Mouse (Mus musculus) stomach, postnatal 0 days (tissue): ENCODE measurements around the gene Cep95. TPM values are rescaled to one million over a fixed set of nuclear protein-coding genes. Genes with fewer than 3 reads are reported as not detected.

Source experiments
- ATAC-seq: fragments of 200-750 bp; cut with Nextera tagmentation; 2 replicates; pipeline ENCODE4 v1.8.0; 2017; ENCODE audit not compliant: low FRiP score, low TSS enrichment
- DNase-seq: peaks from one replicate; pipeline ENCODE4 v3.0.0-alpha.2; 2016; ENCODE audit warnings: low spot score
- H3K27ac ChIP-seq: fragments of 300-500 bp; sonication (generic); replicated peaks from 2 replicates; pipeline ENCODE4 v1.5.1; 2014; ENCODE audit warnings: mild to moderate bottlenecking, control low read depth
- H3K27me3 ChIP-seq: fragments of 300-500 bp; sonication (generic); 2 replicates; pipeline ENCODE4 v1.6.1; 2014; ENCODE audit warnings: low read length; ENCODE audit not compliant: control insufficient read depth, insufficient read depth
- H3K36me3 ChIP-seq: fragments of 300-500 bp; sonication (generic); 2 replicates; pipeline ENCODE4 v1.6.1; 2014; ENCODE audit warnings: low read length, mixed read lengths; ENCODE audit not compliant: control insufficient read depth, insufficient read depth
- H3K4me1 ChIP-seq: fragments of 300-500 bp; sonication (generic); replicated peaks from 2 replicates; pipeline ENCODE4 v1.6.1; 2014; ENCODE audit warnings: antibody characterized with exemption; ENCODE audit not compliant: control insufficient read depth, insufficient read depth
- H3K4me2 ChIP-seq: fragments of 300-500 bp; sonication (generic); replicated peaks from 2 replicates; pipeline ENCODE4 v1.6.1; 2014; ENCODE audit warnings: low read depth, mild to moderate bottlenecking, control low read depth, moderate library complexity
- H3K4me3 ChIP-seq: fragments of 300-500 bp; sonication (generic); 2 replicates; pipeline ENCODE4 v1.5.1; 2014; ENCODE audit warnings: low read depth, low read length, control low read depth
- H3K9ac ChIP-seq: fragments of 300-500 bp; sonication (generic); 2 replicates; pipeline ENCODE4 v1.6.1; 2014; ENCODE audit warnings: mild to moderate bottlenecking, low read length, control low read depth, mixed read lengths
- H3K9me3 ChIP-seq: fragments of 300-500 bp; sonication (generic); 2 replicates; pipeline ENCODE4 v1.6.1; 2016; ENCODE audit warnings: low read length; ENCODE audit not compliant: control insufficient read depth
- CTCF ChIP-seq: IDR thresholded peaks from 2 replicates; pipeline ENCODE4 v1.5.1; 2016; ENCODE audit warnings: antibody characterized with exemption, low read depth, mild to moderate bottlenecking, moderate library complexity
- EP300 ChIP-seq: optimal IDR thresholded peaks from 2 replicates; pipeline ENCODE3; 2016; ENCODE audit warnings: antibody characterized with exemption
- WGBS: fragments of 180-500 bp; shearing (Covaris S2); extraction: QIAGEN DNeasy Blood & Tissue Kit; methylation state at CpG from one replicate; pipeline ENCODE4 v1.1.7; 2014; 5-methylcytosine and 5-hydroxymethylcytosine counted together
- polyA plus RNA-seq: library from polyadenylated mRNA; unstranded; fragments of >200 nt; fragmentation: Nextera tagmentation; extraction: Ambion mirVana; gene quantifications from 2 replicates; pipeline ENCODE4 v1.2.1, GENCODE M21; 2015

Gene Cep95
- polyA plus RNA-seq, 1 experiment from 2014 or later: 4.9 TPM

DNA sequence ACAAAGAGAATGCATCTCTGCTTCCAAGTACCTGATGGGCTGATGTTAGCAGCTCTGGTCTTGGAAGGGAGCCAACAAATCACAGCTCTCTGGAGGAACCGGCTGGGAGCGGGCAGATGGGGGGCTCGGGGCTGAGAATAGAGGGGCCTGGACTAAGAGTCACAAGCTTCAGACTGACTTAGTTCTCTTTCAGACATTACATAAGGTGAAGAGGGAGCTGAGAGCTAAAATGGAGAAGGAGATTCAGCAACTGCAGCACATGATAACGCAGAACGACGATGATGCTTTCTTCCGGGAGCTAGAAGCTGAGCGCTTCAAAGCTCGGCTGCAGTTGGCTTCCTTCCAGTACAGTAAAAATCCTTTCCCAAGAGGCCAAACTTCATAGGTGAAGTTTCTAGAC lies 29.3 kb downstream of the Cep95 start:
- H3K27me3 ChIP-seq: no peaks in the 10 kb centered on the region
- H3K9ac ChIP-seq: no peak overlapping the region
- no peak overlapping the region for H3K4me2 ChIP-seq
- H3K4me1 ChIP-seq: no peaks in the 10 kb centered on the region
- ATAC-seq (no peak), DNase-seq (no peak)
- no peak overlapping the region for H3K27ac ChIP-seq
- H3K4me3 ChIP-seq: no peak overlapping the region
- 47% methylated on average over 9 of the region's 9 CpGs for WGBS
- TF ChIP-seq CTCF (no peak), EP300 (no peak)
- H3K9me3 ChIP-seq: no peaks in the 10 kb centered on the region
- peaks cover 10% of the 10 kb centered on the region for H3K36me3 ChIP-seq

GRCm38 (mm10) chr11:106819595-106819994 lies 30.5 kb downstream of the Cep95 start:
- no peak for DNase-seq
- WGBS: 88% methylated on average over 9 of the region's 9 CpGs
- Histone ChIP-seq H3K4me1 (no peaks in the 10 kb centered on the region), H3K4me2 (no peak overlapping the region), H3K27ac (no peak overlapping the region), H3K4me3 (no peak overlapping the region), H3K9ac (no peak overlapping the region), H3K27me3 (no peaks in the 10 kb centered on the region), H3K9me3 (no peaks in the 10 kb centered on the region), H3K36me3 (peaks cover 13% of the 10 kb centered on the region)
- TF ChIP-seq CTCF: no peak
- no peak for TF ChIP-seq EP300
- no peak for ATAC-seq

- ATAC-seq: no peak
Measured at GRCm38 (mm10) chr11:106820252-106820651, 31.2 kb downstream of the Cep95 start.

GRCm38 (mm10) chr11:106820972-106821371 lies 31.9 kb downstream of the Cep95 start:
- H3K9me3 ChIP-seq: no peaks in the 10 kb centered on the region
- H3K27ac ChIP-seq: no peak overlapping the region
- no peak overlapping the region for H3K4me3 ChIP-seq
- no peak for TF ChIP-seq CTCF
- no peak for TF ChIP-seq EP300
- no peak overlapping the region for H3K9ac ChIP-seq
- no peaks in the 10 kb centered on the region for H3K4me1 ChIP-seq
- 28% methylated on average over 4 of the region's 4 CpGs for WGBS
- H3K36me3 ChIP-seq: peaks cover 13% of the 10 kb centered on the region
- no peak overlapping the region for H3K4me2 ChIP-seq
- ATAC-seq (no peak), DNase-seq (no peak)
- H3K27me3 ChIP-seq: no peaks in the 10 kb centered on the region

More at GRCm38 (mm10) chr11:106820252-106820651, 31.2 kb downstream of the Cep95 start:
- no peaks in the 10 kb centered on the region for H3K27me3 ChIP-seq
- no peak overlapping the region for H3K4me3 ChIP-seq
- no peaks in the 10 kb centered on the region for H3K9me3 ChIP-seq
- DNase-seq: no peak
- 77% methylated on average over 6 of the region's 6 CpGs for WGBS
- no peak overlapping the region for H3K9ac ChIP-seq
- TF ChIP-seq CTCF (no peak), EP300 (no peak)
- no peaks in the 10 kb centered on the region for H3K4me1 ChIP-seq
- peaks cover 13% of the 10 kb centered on the region for H3K36me3 ChIP-seq
- H3K27ac ChIP-seq: no peak overlapping the region; the same call in 1 of the 2 replicates
- H3K4me2 ChIP-seq: no peak overlapping the region

DNA sequence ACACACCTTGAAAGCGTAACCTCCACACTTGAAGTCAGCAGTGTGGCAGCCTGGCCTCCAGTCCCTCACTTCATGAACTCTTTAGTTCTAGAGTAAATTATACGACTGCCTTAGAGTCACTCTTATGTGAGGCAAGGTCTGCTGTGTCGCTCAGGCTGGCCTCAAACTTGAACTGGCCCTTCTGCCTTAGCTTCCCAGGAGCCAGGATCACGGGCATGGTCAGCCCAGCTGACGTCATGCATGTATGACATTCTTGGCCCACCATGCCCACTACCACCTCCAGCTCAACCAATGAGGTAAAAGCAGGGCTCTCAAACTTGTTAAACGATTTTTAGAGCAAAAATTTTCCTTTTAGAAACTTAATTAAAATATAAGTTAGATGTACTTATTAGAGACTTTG lies 32.3 kb downstream of the Cep95 start:
- Histone ChIP-seq H3K9ac (no peak overlapping the region), H3K4me1 (no peaks in the 10 kb centered on the region), H3K4me3 (no peak overlapping the region), H3K27ac (no peak overlapping the region; the same call in 1 of the 2 replicates), H3K4me2 (no peak overlapping the region), H3K36me3 (peaks cover 13% of the 10 kb centered on the region), H3K27me3 (no peaks in the 10 kb centered on the region), H3K9me3 (no peaks in the 10 kb centered on the region)
- TF ChIP-seq CTCF: no peak
- no peak for TF ChIP-seq EP300
- 75% methylated on average over 6 of the region's 6 CpGs for WGBS
- DNase-seq: no peak
- no peak for ATAC-seq

- Histone ChIP-seq H3K9me3 (no peaks in the 10 kb centered on the region), H3K36me3 (peaks cover 13% of the 10 kb centered on the region), H3K9ac (no peak overlapping the region), H3K27ac (no peak overlapping the region), H3K27me3 (no peaks in the 10 kb centered on the region), H3K4me3 (no peak overlapping the region), H3K4me2 (no peak overlapping the region), H3K4me1 (no peaks in the 10 kb centered on the region)
- no peak for DNase-seq
- no peak for TF ChIP-seq CTCF
- no peak for TF ChIP-seq EP300
- no peak for ATAC-seq
- 93% methylated on average over 8 of the region's 8 CpGs for whole genome bisulfite sequencing
Measured at GRCm38 (mm10) chr11:106822491-106822890, 33.4 kb downstream of the Cep95 start.
